Mouse (Mus musculus): Measurements from ENCODE around the gene Nav2.

- TF ChIP-seq CTCF (conservative IDR thresholded peaks at IDR 0.05; ENCODE audit: low read length): peak; percentile 60
- TF ChIP-seq NANOG (IDR thresholded peaks at IDR 0.05; ENCODE audit: borderline replicate concordance, low read length): no peak
Observed at GRCm38 (mm10) chr7:49476666-49477065, 568.1 kb downstream of the Nav2 start.

Data from E14TG2a.4 (cell line).